Mouse (Mus musculus) cerebellum, adult 11 months (tissue): Measurements from ENCODE around the gene Parp11.
"Not testable (repeated sequence)": the region's sequence is repeated elsewhere in the genome, so short reads cannot be mapped to it uniquely, and the experiment has no call there.

ENCODE experiments used
- DNase-seq: peaks from one replicate; pipeline ENCODE4 v3.0.0; 2022

Parp11 gene

DNA sequence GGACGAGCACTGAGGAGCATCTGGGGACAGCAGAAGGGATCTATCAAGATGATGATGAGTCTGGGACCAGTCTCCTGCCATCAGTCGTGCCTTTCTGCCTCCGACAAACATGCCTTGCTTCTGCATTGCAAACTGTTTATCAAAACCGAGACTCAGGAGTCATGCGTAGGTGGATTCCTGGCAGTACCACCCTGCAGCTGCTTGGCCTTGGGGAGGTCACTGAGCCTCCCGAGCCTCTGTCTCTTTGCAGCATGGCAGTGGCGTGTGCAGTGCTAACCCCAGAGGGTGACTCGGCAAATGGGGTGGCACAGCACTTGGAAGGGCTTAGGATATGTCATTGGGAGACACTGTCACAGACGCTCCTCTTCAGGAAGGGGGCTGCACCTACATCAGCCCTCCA lies 53.5 kb downstream of the Parp11 start:
- no peak for DNase-seq

DNA sequence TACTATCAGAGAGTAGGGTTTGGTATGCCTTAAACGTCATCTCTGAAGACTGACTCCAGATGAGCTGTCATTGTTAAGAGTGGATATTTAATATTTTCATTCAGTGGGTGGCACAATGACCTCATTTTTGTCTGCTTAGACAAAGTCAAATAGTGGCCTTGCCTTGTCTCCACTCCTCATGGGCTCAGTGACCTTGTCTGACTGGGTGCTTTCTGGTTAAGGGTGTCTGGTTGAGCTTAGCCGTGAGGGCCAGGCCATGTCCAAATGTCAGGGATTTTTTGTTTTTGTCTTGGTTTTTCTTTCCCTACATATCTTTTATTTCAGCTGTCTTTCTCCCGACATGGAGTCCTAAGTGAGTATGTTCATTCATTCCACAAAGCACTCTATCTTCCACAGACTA lies 54.2 kb downstream of the Parp11 start:
- DNase-seq: no peak

DNA sequence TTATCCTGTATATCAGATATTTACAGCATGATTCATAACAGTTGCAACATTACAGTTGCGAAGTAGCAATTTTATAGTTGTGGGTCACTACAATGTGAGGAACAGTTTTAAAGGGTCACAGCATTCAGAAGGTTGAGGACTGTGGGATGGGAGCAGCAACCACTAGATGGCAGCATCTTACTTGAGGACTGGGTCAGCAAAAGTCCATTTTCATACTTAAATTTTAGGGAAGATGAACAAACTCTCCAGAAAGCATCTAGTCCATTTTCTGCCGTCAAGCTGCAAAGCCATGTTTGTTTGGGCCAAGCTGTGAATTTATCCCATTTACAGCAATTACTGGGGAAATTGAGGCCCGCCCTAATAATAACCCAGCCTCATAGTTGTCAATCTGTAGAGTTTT lies 55.9 kb downstream of the Parp11 start:
- DNase-seq: peak; percentile 20

DNA sequence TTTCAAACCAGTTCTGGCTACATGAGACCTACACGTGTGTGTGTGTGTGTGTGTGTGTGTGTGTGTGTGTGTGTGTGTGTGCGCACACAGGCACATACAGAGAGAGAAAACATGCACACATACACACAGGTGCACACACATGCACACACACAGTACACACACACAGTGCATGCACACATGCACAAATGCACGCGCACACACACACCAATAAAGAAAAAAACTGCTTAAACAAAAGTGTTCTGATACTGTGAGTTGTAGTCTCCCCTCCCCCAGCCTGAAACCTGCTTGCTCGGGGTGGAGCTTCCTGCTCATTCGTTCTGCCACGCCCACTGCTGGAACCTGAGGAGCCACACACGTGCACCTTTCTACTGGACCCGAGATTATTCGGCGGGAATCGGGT lies 67.1 kb downstream of the Parp11 start:
- DNase-seq: not testable (repeated sequence)

DNA sequence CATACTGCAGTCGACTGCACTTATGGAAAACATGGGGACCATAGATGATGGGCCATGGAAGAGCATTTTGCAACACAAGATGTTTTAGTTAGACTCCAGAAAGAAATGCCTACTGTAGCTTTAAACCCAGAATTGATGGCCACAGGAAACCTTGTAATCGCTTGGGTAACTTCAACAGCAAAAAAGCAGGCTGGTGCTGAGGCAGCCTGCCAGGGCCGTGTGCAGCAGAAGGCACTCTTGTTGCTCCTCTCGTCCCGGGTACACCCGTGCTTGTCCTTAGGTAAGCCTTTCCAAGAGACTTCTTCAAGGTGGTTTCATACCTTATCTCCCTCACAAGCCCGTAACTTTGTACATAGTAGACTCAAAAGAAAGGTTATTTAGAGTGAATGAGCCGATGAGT lies 74.5 kb downstream of the Parp11 start:
- no peak for DNase-seq

DNA sequence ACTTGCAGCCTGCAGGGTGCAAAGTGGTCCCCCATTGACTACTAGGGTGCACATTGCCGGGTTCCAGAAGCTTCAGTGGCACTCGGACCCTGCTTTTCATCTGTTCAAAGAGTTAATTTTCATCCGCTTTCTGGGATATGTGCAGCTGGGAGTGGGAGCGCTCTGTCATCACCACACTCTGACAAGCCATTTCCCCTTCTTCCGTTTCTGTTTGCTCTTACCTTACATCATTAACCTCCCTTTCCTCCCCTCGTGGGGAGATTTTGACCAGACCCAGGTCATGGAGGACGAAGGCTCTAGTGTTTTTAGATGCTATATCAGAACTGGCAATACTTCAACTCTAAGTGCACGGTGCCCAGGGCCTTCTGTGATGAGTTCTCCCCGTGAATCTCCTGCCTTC lies 75.7 kb downstream of the Parp11 start:
- no peak for DNase-seq

DNA sequence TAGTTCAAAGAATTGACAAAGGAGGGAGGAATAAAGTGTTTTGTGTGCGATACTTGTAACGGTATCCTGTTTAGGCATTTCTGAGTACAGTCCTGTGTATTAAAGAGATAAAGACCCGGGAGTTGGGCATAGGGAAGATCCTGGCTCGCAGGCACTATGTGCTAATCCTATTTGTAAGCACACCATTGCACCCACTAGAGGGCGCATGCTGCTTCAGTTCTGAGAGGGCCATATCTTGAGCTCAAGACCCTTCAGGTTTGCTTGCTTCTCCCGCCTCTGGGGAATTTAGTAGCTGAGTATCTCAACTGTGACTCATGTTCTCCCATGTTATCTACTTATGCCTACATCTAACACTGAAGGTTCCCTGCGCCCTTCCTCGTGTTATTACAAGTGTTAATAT lies 77.8 kb downstream of the Parp11 start:
- DNase-seq: peak; percentile 11

DNA sequence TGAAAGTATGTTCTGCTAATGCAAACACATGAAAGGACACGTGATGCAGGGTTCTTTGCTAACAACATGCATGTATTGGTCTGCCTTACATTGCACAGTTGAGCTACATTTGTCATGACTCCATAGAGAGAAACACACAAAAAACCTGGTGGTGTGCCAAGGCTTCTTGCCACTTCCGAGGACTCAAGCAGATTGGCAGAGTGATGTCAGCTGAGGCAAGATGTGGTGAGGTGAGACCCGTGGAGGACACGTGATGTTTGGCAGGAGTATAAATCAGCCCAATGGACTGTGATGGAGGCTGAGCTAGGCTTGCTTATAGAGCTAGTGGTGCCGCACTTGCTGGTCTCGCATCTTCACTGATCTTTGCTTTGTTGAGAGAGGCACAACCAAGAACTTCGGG lies 82.0 kb downstream of the Parp11 start:
- no peak for DNase-seq

DNA sequence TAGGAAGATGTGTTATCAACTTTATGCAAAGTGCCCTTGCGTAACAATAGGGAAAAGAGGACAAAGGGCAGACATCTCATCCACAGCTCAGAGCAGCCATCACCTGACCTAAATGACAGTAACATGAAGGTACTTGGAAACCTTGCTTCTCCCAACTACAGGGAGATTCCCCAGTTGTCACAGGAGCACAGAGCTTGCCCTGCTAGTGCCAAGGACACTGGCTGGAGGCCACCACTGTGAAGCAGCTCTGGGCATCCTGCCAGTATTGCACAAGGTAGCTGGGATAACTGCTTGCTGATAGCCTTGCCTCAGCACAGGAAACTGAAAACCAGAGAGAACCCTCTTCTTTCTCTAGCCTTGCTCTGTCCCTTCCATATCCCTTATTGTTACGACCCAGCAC lies 82.8 kb downstream of the Parp11 start:
- peak; percentile 78 for DNase-seq

DNA sequence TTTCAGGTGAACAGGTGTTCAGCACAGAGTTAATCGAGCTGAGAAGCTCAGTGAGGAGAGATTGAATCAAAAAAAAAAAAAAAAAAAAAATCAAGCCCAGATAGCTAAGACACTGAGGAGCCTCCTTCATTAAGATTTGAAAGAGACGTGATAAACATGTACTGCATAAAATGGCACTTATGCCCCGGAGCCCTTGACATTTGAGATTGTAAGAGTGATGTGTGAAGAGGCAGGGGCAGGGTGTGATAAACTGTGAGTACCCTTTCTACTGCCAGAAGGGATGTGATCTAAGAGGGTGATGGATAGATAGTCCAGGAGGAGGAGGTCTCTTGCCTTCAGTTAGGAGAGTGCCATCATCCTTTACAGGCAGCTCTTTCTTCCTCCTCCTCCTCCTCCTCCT lies 83.6 kb downstream of the Parp11 start:
- no peak for DNase-seq

DNA sequence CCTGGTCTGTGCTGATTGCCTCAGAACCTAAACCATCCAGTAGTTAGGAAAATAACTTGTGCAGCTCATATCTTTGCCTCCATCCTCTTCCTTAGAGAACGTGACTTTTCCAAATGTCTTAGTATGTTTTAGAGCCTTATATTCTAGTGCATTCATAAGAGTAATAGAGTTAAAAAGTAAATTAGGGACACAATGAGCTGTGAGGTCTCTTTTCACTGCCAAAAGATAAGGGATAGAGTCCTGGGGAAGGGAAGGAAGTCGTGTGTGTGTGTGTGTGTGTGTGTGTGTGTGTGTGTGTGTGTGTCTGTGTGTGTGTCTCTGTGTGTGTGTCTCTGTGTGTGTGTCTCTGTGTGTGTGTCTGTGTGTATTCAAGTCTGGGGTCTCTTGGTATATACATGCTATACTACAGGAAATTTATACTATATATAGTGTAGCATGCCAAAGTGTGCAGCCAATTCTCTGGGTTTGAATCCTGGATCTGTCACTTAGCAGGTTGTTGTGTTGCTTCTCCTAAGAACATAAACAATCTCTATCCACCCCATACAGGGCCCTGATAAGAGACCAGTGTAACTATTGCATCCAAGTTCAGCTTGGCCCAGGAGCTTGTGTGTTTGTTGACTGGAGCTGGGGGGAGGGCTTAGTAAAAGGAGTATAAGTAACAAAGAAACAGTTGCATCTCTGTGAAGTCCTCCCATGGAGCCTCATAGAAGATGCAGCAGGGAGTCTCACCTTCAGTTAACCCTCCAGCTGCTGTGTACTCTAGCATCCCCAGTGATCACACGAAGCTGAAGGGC lies 85.0 kb downstream of the Parp11 start:
- no peak for DNase-seq

DNA sequence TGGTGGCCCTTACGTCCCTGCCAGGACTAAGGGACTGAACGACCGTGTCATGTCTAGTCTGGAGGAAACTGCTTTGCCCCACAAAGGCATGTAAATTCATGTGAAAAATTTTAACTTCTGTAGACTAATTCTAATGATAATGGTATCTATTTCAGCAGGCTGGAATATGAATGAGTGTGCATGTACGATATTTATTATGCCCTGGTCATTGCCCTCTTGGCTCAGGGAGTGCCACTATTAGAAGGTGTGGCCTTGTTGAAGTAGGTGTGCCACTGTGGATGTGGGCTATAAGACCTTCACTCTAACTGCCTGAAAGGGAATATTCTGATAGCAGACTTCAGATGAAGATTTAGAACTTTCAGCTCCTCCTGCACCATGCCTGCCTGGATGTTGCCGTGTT lies 85.7 kb downstream of the Parp11 start:
- no peak for DNase-seq

DNA sequence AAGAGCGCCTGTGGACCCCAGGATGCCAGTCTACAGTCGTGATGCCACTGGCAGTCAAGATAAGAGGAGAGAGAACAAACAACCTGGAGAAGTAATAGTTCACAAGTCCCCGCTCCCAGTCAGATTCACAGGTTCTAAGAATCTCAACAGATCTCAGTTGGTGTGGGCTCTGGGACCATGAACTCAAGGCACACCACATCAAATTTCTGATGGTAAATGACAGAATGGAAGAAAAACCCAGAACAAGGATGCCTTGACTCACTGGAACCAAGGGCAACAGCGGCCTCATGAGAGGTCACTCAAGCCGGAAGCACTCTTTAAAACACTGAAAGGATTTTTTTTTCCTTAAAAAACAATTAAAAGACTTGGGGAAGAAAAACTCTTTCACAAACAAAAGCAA lies 87.1 kb downstream of the Parp11 start:
- DNase-seq: no peak

DNA sequence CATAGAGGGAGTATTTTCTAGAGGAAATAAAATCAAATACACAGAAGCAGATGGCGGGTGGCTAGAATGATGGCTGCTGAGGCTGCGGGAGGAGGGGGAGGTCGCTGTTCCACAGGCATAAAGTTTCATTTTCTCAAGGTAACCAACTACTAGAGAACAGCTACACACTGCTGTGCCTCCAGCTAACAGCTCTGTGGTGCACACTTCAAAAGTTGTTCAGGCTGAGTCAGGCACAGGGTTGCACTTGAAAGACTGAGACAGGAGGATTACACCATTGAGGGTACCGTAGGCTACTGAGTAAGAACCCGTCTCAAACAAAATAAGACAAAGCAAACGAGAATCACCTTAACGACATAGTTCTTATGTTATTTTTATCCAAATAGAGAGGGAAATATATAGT lies 90.4 kb downstream of the Parp11 start:
- no peak for DNase-seq

DNA sequence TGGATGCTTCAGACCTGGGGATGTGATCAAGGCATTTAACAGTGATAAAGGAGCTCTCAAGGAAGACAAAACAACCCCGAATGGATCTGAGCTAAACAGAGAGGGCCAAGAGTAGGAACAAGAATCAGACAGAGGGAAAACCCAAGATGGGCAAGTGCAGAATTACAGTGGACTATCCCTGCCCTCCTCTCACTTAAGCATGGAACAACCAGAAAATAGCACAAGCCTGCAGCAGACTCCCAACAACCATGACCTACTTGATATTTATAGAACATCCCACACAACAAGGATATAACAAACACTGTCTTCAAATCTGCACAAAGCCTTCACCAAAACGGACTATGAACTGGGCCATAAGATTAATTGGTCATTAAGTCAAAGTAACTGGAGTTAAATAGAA lies 91.5 kb downstream of the Parp11 start:
- no peak for DNase-seq

DNA sequence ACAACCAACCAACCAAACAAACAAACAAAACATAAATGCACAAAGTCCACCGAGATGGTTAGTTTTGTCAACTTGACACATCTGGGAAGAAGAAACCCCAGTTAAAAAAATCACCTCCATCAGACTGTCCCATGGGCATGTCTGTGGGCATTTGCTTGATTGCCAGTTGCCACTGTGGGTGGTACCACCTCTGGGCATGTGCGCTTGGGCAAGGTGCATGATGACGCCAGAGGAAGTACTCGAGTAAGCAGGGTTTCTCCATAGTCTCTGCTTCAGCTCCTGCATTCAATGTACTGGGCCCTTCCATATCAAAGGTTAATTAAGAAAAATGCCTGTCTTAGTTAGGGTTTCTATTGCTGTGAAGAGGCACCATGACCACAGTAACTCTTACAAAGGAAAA lies 92.6 kb downstream of the Parp11 start:
- DNase-seq: no peak

DNA sequence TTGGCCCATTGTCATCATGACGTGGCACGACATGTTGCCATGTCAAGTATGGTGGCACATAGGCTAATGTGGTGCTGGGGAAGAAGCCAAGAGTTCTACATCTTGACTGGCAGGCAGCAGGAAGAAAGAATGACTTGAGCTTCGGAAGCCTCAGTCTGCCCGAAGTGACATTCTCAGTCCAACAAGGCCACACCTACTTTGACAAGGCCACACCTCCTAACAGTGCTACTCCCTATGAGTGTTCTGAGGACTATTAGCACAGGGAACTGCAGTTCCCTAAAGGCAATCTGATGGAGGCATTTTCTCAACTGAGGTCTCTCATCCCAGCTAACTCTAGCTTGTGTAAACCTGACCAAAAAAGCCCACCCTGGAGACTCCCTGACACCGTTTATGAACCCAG lies 93.0 kb downstream of the Parp11 start:
- no peak for DNase-seq

DNA sequence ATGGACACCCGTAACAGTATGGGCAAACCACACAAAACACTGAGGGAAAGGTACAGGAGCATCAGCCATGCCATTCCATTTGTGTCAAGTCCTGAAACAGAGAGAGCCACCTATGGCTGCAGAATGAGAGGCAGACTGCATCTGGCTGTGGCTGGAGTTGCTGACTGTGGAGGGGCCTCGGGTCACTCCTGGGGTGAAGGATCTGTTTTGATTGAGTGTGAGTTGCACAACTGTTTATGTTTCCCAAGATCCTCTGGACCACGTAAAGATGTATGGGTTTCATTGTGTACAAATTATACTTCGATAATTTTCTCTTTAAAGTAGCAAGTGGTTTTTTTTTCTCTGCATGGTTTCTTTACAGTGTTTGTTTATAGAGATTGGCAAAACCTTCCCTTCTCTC lies 93.9 kb downstream of the Parp11 start:
- no peak for DNase-seq

DNA sequence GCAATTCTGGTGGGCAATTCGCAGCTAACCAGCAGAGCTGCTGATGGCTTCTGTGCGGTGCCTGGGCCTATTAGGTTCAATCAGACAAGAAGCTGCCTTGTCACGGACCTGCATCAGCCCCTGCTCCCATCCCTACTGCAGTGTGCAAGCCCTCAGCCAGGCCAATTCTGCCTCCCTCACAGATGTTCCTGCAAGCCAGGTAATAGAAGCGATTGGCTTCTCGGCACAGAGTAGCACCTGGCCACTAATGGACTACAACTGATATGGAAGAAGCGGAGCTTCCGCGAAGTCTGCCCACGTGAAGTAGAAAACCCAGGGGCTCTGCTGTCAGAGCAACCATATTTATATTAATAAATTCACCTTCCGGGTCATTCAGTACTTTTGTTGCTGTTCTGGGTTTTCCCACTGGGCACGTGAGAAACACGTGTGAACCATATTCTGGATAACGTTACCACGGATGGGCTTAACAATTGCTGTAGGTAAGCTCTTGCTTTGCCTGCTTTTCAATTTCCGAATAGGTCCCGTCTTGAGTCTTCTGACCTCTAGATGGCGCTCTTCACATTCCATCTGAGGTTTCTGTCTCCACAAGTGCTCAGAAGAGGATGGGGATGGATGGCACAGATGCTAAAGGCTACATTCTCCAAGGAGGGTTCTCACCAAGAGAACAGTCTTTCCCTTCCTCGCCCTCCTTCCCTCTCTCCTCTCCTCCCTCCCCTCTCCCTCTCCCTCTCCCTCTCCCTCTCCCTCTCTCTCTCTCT lies 95.2 kb downstream of the Parp11 start:
- DNase-seq: peak; percentile 20
